Mouse (Mus musculus) megakaryocyte-erythroid progenitor cell, adult 5 weeks (primary cell): Measurements from ENCODE around the gene Frrs1. TPM values are rescaled to one million over a fixed set of nuclear protein-coding genes. Genes with fewer than 3 reads are reported as not detected.

Experiments
- polyA plus RNA-seq: library from polyadenylated mRNA; stranded (reverse); fragments of >175 nt; gene quantifications from 2 replicates; pipeline ENCODE4 v1.2.3, GENCODE M21; 2012

Gene Frrs1
- polyA plus RNA-seq, result 3.8 and 4.6 TPM in 2 replicates

DNA sequence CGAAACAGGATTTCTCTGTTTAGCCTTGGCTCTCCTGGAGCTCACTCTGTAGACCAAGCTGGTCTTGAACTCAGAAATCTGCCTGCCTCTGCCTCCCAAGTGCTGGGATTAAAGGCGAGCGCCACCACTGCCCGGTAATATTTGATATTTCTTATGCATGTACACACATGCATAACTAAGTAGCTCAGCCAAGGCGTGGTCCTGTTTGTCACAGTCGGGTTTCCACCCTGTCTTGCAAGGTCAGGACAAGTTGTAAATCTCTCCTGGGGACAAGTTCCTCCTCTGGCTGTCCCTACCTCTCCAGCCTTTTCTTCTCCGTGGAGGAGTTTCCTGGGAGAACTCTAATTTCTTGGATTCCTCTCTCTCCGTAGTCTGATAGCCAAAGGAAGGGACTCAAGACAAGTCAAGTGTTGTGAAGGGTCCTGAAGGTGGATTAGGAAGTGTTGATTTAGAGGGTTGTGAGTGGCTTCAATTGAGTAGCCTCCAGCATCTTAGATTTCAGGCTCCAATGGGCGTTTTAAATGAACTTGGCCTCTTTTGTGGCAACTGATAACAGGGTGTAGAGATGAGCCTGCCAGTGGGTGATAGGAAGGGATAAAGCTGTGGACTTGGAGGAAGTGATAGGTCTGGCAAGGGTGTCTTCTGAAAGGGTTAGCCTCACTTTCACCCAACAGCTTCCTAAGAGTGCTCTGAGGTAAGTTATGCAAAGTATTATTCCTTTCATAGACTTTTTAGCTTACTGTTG, at the start of gene Frrs1:
TSS of gene Frrs1 (plus strand) at position 524 of the 745 bp plus-strand sequence.

Other genes starting within 250 kb of the Frrs1 start
- gene Trmt13, start 244.9 kb upstream of the Frrs1 start, polyA plus RNA-seq, result 3.1 and 6.2 TPM in 2 replicates
- 17.8 and 24.3 TPM in 2 replicates for gene Mfsd14a, start 196.8 kb upstream of the Frrs1 start, polyA plus RNA-seq
- not detected in 2 replicates for gene Gm43191, start 178.2 kb upstream of the Frrs1 start, polyA plus RNA-seq
- 9.7 and 11.5 TPM in 2 replicates for gene Slc35a3, start 146.6 kb upstream of the Frrs1 start, polyA plus RNA-seq
- gene Agl, start 51.3 kb upstream of the Frrs1 start, polyA plus RNA-seq, result 0.74 and 0.81 TPM in 2 replicates
- not detected in 2 replicates for gene 4930455H04Rik, start 108.8 kb downstream of the Frrs1 start, polyA plus RNA-seq
- not detected in 2 replicates for gene Palmd, start 109.5 kb downstream of the Frrs1 start, polyA plus RNA-seq